Mouse (Mus musculus) A20 (cell line): ENCODE measurements around the gene Gm20737.
"Not testable (repeated sequence)": the region's sequence is repeated elsewhere in the genome, so short reads cannot be mapped to it uniquely, and the experiment has no call there.

Experiments
- DNase-seq: peaks from one replicate; pipeline ENCODE4 v3.0.0-alpha.2; 2011; ENCODE audit warnings: low read depth, low spot score

The Gm20737 gene

DNA sequence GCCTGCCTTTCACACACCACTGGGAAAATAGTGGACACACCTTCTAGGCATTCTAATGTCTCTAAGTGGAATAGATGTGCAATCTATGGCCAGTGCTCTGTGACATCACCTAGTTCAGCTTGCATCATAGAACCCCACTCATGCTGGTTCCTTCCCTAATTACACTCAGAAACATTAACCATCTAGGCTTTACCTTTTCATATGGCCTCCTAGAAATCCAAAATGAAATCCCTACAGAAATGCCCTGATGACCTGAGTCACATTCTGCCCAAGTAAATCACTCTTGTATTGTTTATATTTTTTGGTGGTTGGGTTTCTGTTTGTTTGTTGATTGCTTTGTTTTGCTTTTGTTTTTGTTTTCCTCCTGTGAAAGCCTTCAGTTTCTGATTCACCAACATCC is at the start of gene Gm20737:
Gene Gm20737, minus strand, starts transcription at position 101 of the 400 bp plus-strand sequence.
- not testable (repeated sequence) for DNase-seq

DNA sequence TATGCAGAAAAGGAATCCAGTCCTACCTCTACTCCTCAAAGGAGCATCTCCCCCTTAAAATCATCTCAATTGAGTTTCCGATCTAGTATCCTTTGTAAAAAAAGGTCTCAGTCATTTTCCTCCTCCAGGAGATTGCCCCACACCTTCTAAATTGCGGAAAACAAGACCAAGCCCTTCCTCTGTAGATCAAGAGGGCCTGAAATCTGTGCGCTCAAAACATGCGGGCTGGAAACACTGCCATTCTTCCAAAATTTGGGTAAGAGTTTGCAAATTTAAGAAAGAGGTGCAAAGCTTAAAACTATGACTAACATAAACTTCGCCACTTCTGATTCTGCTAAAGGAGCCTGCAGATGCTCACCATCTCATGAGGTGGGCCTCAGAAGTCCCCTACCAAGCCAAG is 17.3 kb upstream of the Gm20737 start, which contains the start of gene Gm21775:
Gene Gm21775, plus strand, starts transcription at position 301 of the 400 bp plus-strand sequence.
- DNase-seq = not testable (repeated sequence)
